Mouse (Mus musculus) right cerebral cortex, postnatal 14 days (tissue): ENCODE results near the gene Mdm2.
"Not testable (repeated sequence)": the region's sequence is repeated elsewhere in the genome, so short reads cannot be mapped to it uniquely, and the experiment has no call there.

Experiments
- DNase-seq: peaks from one replicate; pipeline ENCODE4 v3.0.0; 2022

Gene Mdm2

DNA sequence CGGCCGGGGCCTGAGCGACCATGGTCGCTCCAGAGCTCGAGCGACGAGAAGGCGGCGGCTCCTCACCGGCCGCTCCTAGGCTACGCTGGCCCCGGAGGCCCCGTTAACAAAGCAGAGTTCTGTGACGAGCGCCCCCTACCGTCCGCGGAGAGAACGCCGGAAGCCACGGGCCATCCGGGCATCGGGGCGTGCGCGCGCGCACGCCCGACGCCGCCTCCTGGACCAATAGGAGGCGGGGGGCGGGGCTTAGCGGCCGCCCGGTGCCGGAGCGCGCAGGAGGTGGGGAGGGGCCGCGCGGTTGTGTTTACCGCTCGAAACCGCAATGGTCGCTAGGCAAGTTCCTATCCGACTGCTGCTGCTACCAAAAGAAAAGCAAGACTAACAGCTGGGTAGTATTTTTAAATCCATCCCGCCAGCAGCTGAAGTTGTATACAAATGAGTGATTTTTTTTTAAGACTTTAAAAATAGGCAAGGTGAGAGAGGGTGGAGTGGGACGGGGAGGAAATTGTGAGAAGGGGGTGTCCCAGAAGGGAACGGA is at the start of gene Mdm2:
Mdm2 (minus strand) TSS at position 155 of the 538 bp plus-strand sequence.
- peak; percentile 98 for DNase-seq

DNA sequence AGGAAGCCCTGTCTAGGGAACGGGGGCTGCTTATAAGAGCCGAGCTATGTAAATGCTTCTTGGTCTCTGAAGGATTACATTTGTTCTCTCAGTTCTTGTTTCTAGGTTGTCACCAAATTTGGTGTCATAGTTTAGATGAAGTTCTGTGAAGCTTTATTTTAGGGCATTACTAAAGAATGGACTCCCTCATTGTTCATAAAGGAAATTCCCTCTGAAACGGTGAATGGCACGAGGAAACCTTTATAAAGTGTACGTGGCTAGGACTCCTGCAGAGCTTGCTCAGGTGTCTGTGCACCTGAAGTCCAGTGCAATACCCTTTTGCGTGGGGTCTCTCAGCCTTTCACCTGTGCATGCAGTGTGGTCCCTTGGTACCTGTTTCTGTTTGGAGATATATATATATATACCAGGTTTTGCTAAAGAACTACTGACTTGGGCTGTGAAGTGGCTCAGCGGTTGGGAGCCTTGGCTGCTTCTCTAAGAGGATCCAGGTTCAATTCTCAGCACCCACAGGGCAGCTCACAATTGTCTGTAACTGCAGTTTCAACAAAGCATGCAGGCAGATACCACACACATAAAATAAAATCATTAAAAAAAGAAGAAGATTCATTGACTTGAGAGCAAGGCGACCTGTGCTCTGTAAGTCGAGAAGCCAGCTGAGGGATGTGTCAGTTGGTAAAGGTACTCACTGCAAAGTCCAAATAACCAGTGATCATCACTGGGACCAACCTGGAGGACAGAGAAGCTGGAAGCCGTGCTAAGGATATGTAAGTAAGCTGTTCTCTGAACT is 49.5 kb upstream of the Mdm2 start:
- DNase-seq, result no peak

GRCm38 (mm10) chr10:117758749-117759727 is 48.5 kb upstream of the Mdm2 start:
- no peak for DNase-seq

GRCm38 (mm10) chr10:117758344-117758743 is 47.8 kb upstream of the Mdm2 start:
- not testable (repeated sequence) for DNase-seq

GRCm38 (mm10) chr10:117757796-117758342 is 47.3 kb upstream of the Mdm2 start:
- no peak for DNase-seq

DNA sequence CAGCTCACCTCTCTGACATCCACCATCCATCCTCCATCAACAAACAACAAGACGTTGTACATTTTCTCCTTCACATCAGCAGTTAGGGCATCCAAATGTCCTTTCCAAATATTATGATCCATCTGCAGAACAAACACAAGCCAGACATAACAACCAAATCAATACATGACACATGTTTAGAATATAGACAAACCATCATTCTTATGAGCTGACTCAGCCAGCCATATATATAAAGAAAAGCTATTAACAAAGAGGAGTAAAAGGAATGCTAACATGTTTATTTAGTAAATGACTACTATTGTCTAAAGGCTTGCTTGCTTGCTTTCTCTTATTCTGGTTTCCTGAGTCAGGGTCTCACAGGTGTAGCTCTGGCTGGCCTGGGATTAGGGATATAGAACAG is 46.7 kb upstream of the Mdm2 start:
- no peak for DNase-seq

GRCm38 (mm10) chr10:117756784-117757183 is 46.2 kb upstream of the Mdm2 start:
- no peak for DNase-seq

DNA sequence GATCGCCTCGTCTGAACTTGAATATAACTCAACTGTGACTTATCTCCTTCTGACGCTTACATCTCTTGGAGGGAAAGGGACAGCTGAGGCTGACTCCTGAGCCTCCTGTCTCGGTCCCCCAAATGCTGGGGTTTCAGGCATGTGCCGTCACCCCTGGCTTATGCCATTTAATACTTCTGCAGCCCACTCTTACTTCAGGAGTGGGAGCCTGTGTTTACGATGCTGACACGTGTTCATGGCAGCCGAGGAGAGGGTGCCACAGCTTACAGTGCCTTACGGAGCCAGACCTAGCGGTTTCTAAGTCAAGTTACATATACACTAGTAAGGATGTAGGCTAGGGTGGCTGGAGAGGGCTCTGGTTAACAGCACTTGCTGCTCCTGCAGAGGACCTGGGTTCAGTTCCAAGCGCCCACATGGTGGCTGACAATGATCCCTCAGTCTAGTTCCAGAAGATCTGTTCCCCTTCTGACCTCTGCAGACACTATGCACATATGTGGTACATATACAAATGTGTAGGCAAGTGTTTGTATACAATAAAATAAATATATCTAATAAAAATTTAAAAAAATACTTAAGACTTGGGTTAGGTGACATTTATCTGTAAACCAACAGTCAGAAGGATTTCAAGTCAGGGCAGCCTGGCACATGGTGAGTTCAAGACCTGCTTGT is 45.4 kb upstream of the Mdm2 start:
- no peak for DNase-seq

DNA sequence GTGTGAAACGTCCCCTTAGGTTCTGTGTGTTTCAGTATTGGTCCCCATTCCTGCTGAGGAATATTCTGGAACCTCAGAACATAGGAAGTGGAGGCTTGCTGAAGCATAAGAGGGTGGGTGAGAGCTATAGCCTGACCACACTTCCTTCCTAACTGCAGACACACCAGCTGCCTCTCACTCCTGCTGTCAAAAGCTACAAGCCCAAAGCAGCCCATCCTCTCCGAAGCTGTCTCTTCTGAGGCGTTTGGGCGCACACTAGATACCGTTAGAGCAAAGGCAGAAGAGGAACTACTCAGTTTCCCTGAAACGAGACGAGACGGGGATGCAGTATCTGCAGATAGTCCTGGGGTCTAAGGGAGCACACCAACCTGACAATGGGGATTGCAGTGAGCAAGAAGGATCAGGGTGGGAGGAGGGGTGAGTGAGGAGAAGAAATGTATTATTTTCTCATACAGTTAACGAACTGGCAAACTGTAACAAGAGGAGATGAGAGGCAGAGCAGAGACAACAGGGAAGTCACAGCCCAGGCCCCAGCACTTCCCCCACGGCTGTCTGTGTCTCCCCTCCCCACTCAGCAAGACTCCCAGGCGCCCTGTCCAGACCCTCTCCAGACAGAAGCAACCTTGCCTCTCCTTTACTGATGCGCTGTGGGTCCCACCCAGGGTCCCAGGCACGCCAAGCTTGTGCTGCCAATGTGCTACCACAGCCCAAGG is 44.7 kb upstream of the Mdm2 start:
- DNase-seq, result no peak

DNA sequence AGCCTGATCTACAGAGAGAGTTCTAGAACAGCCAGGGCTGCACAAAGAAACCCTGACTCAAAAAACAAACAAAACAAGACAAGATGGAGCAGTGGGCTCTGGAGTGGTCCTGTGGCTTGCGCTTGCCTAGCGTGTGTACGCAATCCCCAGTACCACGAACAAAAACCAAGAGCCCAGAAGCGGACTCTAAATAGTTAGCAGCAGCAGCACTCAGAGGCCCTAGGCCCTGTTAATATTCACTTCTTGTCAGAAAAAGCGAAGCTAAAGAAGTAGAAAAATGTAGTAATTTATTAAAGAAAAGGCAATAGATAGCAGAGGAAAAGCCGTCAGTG is 44.0 kb upstream of the Mdm2 start:
- no peak for DNase-seq

DNA sequence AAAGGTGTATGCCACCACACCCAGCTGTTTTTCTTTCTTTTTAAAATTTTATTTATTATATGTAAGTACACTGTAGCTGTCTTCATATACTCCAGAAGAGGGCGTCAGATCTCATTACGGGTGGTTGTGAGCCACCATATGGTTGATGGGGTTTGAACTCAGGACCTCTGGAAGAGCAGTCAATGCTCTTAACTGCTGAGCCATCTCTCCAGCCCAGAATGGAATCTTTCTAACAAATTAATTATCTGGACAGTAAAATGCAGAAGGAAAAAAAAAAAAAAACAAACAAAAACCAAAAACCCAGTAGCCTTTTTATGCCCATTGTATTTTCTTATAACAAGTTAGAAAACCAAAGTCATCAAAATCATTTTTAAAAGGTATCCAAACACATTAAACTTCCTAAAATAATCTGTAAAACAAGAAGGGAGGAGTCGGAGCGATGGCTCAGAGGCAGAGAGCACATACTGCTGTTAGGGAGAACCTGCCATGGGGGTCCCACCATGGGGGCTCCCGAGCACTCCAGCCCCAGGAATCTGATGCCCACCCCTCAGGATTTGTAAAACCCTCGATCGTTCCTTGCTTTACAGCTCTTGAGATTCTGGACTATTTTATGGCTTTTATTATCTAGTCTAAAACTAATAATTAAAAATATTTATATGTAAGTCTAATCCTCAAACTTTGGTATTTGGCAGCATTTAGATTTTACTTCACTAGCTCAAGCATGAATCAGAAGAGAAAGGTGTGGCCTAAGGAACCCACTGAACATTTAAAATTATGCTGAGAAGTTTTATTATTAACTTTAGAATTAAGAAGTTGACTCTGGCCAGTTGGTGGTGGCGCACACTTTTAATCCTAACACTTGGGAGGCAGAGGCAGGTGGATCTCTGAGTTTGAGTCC is 43.4 kb upstream of the Mdm2 start:
- DNase-seq, result no peak

DNA sequence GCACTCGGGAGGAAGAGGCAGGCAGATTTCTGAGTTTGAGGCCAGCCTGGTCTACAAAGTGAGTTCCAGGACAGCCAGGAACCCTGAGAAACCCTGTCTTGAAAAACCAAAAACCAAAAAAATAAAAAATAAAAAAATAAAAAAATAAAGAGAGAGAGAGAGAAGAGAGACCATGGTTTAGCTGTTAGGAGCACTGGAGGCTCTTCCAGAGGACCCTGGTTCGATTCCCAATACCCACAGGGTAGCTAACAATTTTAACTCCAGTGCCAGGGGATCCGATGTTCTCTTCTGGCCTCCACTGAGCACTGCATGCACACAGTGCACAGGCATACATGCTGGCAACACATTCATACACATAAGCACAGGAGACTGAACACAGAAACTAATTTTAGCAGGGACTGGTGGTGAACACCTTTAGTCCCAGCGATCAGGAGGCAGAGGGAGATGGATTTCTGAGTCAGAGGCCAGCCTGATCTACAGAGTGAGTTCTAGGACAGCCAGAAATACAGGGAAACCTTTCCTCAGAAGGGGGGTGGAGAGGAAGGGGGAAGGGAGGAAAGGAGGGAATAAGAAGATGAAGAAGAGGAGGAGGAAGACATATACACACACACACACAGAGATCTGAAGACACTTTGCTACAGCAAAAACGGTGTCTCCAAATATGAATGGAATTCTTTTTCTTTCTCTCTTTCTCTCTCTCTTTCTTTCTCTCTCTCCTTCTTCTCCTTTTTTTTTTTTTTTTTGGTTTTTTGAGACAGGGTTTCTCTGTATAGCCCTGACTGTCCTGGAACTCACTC is 42.5 kb upstream of the Mdm2 start:
- DNase-seq, result no peak

DNA sequence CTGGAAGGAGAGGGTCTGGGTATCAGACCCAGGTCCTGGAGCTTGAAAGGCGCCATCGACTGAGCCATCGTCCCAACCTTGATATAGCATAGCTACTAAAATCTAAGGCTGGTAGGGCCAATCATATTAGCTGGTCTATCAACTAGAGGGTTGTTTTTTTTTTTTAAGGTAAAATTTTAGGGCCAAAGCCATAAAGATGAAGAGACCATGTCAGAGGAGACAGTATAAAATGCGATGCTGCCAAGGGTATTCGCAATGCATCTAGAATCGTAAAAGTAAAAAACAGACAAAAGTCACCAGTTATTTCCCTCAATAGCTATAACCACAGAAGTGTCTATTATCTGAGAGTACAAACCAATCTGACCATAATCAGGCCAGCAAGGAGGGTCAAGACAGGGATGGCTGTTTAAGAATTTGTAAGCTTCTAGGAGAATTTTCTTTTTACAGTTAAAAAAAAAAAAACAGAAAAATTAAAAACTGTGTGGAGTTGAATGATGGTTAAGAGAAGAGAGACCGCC is 41.8 kb upstream of the Mdm2 start:
- no peak for DNase-seq

- no peak for DNase-seq
Measured at GRCm38 (mm10) chr10:117751744-117752143, 41.2 kb upstream of the Mdm2 start.

DNA sequence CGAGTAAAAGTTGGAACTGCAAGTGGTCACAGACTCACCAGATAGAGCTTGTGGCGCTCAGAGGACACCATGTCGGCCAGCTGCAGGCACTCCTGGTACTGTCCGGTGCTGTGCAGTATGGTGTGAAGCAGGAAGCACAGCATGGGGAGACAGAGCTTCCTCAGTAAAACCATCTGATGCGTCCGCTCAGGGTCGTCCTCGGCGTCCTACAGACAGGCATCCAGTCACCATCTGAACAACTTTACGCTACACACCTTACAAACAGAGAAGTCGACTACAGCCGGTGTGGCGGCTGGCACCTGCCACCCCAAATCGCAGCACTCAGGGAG is 40.7 kb upstream of the Mdm2 start:
- DNase-seq, result no peak

GRCm38 (mm10) chr10:117750529-117751281 is 40.1 kb upstream of the Mdm2 start:
- no peak for DNase-seq

DNA sequence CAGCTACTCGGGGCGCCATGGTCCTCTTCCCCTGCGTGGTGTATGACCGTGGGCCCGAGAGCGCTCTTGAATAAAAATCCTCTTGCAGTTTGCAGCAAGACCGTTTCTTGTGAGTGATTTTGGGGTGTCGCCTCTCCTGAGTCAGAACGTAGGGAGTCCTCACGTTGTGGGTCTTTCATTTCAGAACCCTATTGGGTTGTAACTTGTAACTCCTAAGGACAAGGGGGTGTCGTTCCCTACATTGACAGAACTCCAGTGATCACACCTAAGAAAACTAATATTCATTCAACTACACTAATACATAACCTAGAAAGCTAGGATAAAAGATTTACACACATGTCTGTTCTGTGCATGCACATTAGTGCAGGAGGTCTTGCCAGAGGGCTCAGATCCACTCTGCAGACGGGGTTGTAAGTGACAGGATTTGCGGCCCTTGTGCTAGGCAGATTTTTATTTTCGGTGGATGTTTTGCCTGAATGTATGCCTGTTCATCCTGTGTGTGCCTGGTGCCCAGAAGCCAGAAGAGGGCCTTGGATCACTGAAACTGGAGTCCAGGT is 39.3 kb upstream of the Mdm2 start:
- no peak for DNase-seq

DNA sequence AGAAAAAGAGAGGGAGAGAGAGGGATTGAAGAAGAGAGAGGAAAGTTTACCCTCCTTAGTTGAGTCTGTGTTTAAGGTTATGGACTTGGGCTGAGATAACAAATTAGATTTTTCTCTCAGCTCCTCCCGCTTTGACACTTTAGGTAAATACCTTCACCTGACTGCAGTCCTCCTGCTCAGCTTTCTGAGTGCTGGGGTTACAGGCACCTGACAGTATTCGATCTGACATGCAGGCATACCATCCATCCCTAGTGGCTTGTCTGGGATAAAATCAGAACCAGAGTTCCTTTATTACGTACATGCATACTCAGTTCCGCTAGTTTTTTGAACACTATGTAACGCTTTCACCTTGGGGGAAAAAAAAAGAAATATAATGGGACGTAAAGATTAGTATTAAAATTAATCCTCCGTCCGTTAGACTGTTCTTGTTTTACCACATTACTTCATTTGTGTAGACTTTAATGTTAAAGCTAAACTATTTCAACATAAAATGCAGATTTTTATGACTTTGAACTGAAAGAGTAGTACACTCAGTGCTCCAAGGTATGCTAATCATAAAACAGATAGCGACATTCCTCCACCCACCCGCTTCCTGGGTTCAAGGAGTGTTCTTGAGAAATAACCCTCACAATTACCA is 38.6 kb upstream of the Mdm2 start:
- no peak for DNase-seq
